Mouse (Mus musculus) MEL (cell line): ENCODE results near the gene Gstt2. TPM values are rescaled to one million over a fixed set of nuclear protein-coding genes. Genes with fewer than 3 reads are reported as not detected.

Source experiments
- DNase-seq: peaks from one replicate; pipeline ENCODE4 v3.0.0; 2011; ENCODE audit warnings: low read depth, low spot score
- H3K27ac ChIP-seq: 2 replicates; pipeline ENCODE4 v1.5.1; 2012; ENCODE audit warnings: low read depth, mild to moderate bottlenecking, control low read depth, low read length, moderate library complexity; ENCODE audit not compliant: control insufficient read depth
- H3K27me3 ChIP-seq, 2 experiments: fragments of 150-350 bp in 1 of 2; sonication (generic) in 1 of 2; 2 replicates each; pipeline ENCODE4 v1.6.1; 2012; ENCODE audit warnings: low read length in 2 of 2, mild to moderate bottlenecking in 2 of 2, improper control_type of control experiment in 1 of 2, moderate library complexity in 1 of 2; ENCODE audit not compliant: insufficient read depth in 2 of 2, control insufficient read depth in 1 of 2
- H3K36me3 ChIP-seq, 2 experiments: 2 replicates each; pipeline ENCODE4 v1.6.1; 2012 to 2014; ENCODE audit warnings: low read length in 2 of 2, improper control_type of control experiment in 1 of 2, inconsistent platforms in 1 of 2, mild to moderate bottlenecking in 1 of 2; ENCODE audit not compliant: insufficient read depth in 2 of 2, control insufficient read depth in 1 of 2
- H3K4me1 ChIP-seq, 2 experiments: fragments of 150-350 bp in 1 of 2; sonication (generic) in 1 of 2; 2 replicates each; pipeline ENCODE4 v1.6.1; 2012; ENCODE audit warnings: low read length in 2 of 2, improper control_type of control experiment in 1 of 2, mild to moderate bottlenecking in 1 of 2; ENCODE audit not compliant: insufficient read depth in 2 of 2, control insufficient read depth in 1 of 2
- H3K4me3 ChIP-seq, 2 experiments: fragments of 150-350 bp in 1 of 2; sonication (generic) in 1 of 2; 2 replicates each; pipeline ENCODE4 v1.5.1; 2012; ENCODE audit warnings: low read depth in 2 of 2, low read length in 2 of 2, mild to moderate bottlenecking in 2 of 2, moderate library complexity in 2 of 2, control low read depth in 1 of 2, improper control_type of control experiment in 1 of 2; ENCODE audit not compliant: control insufficient read depth in 1 of 2, insufficient read depth in 1 of 2
- H3K79me2 ChIP-seq: 2 replicates; pipeline ENCODE4 v1.6.1; 2012; ENCODE audit warnings: mild to moderate bottlenecking, low read length, moderate library complexity; ENCODE audit not compliant: control insufficient read depth, poor library complexity, insufficient read depth
- H3K9ac ChIP-seq: 2 replicates; pipeline ENCODE4 v1.6.1; 2012; ENCODE audit warnings: low read depth, mild to moderate bottlenecking, control low read depth, low read length, moderate library complexity; ENCODE audit not compliant: control insufficient read depth, poor library complexity, severe bottlenecking
- H3K9me3 ChIP-seq: fragments of 150-350 bp; sonication (generic); replicated peaks from 2 replicates; pipeline ENCODE4 v1.6.1; 2012; ENCODE audit warnings: mild to moderate bottlenecking, low read length, improper control_type of control experiment, moderate library complexity; ENCODE audit not compliant: insufficient read depth
- CHD1 ChIP-seq: IDR thresholded peaks from 2 replicates; pipeline ENCODE4 v1.6.1; 2012; ENCODE audit warnings: low read depth, mild to moderate bottlenecking, inconsistent platforms, low read length, improper control_type of control experiment
- CTCF ChIP-seq, 3 experiments: IDR thresholded peaks in 2 of 3; conservative IDR thresholded peaks in 1 of 3; 2 replicates each; pipeline ENCODE4 v1.5.1; 2011 to 2012; ENCODE audit warnings: low read length in 3 of 3, low read depth in 2 of 3, mild to moderate bottlenecking in 2 of 3, improper control_type of control experiment in 1 of 3, inconsistent platforms in 1 of 3, mixed read lengths in 1 of 3, moderate library complexity in 1 of 3; ENCODE audit not compliant: control insufficient read depth in 1 of 3, insufficient read depth in 1 of 3, poor library complexity in 1 of 3, severe bottlenecking in 1 of 3
- ETS1 ChIP-seq: IDR thresholded peaks from 2 replicates; pipeline ENCODE4 v1.6.1; 2012; ENCODE audit warnings: low read depth, mild to moderate bottlenecking, inconsistent platforms, low read length, improper control_type of control experiment, moderate library complexity
- HCFC1 ChIP-seq: IDR thresholded peaks from 2 replicates; pipeline ENCODE4 v1.6.1; 2012; ENCODE audit warnings: low read depth, mild to moderate bottlenecking, inconsistent platforms, low read length, improper control_type of control experiment, moderate library complexity
- JUND ChIP-seq: IDR thresholded peaks from 2 replicates; pipeline ENCODE4 v1.6.1; 2011; ENCODE audit warnings: low read depth, mild to moderate bottlenecking, improper control_type of control experiment, low read length
- KAT2A ChIP-seq: conservative IDR thresholded peaks from 2 replicates; pipeline ENCODE4 v1.6.1; 2012; ENCODE audit warnings: low read depth, low read length, improper control_type of control experiment, inconsistent platforms
- MAFK ChIP-seq: IDR thresholded peaks from 2 replicates; pipeline ENCODE4 v1.6.1; 2011; ENCODE audit warnings: low read depth, mild to moderate bottlenecking, low read length, improper control_type of control experiment, borderline replicate concordance
- MXI1 ChIP-seq: IDR thresholded peaks from 2 replicates; pipeline ENCODE4 v1.6.1; 2011; ENCODE audit warnings: mild to moderate bottlenecking, low read depth, low read length, improper control_type of control experiment
- MYB ChIP-seq: IDR thresholded peaks from 2 replicates; pipeline ENCODE4 v1.6.1; 2011; ENCODE audit warnings: mild to moderate bottlenecking, low read depth, low read length, improper control_type of control experiment
- RAD21 ChIP-seq: IDR thresholded peaks from 2 replicates; pipeline ENCODE4 v1.6.1; 2011; ENCODE audit warnings: mild to moderate bottlenecking, low read depth, low read length, improper control_type of control experiment
- RCOR1 ChIP-seq: IDR thresholded peaks from 2 replicates; pipeline ENCODE4 v1.6.1; 2012; ENCODE audit warnings: low read depth, mild to moderate bottlenecking, inconsistent platforms, low read length, improper control_type of control experiment
- SIN3A ChIP-seq: IDR thresholded peaks from 2 replicates; pipeline ENCODE4 v1.6.1; 2012; ENCODE audit warnings: low read length, improper control_type of control experiment, inconsistent platforms
- SMC3 ChIP-seq: IDR thresholded peaks from 2 replicates; pipeline ENCODE4 v1.6.1; 2011; ENCODE audit warnings: low read depth, low read length, improper control_type of control experiment
- TBP ChIP-seq: IDR thresholded peaks from 2 replicates; pipeline ENCODE4 v1.8.0; 2011; ENCODE audit warnings: low read depth, low read length, improper control_type of control experiment
- UBTF ChIP-seq: IDR thresholded peaks from 2 replicates; pipeline ENCODE4 v1.6.1; 2012; ENCODE audit warnings: low read depth, mild to moderate bottlenecking, inconsistent platforms, low read length, improper control_type of control experiment, moderate library complexity, borderline replicate concordance; ENCODE audit not compliant: insufficient read depth
- USF1 ChIP-seq: IDR thresholded peaks from 2 replicates; pipeline ENCODE4 v1.6.1; 2014; ENCODE audit warnings: low read depth, mild to moderate bottlenecking, inconsistent platforms, low read length, improper control_type of control experiment, moderate library complexity
- USF2 ChIP-seq, 2 experiments: IDR thresholded peaks; 2 replicates each; pipeline ENCODE4 v1.6.1; 2011 to 2012; ENCODE audit warnings: improper control_type of control experiment in 2 of 2, low read length in 2 of 2, borderline replicate concordance in 1 of 2, inconsistent platforms in 1 of 2, low read depth in 1 of 2, mild to moderate bottlenecking in 1 of 2; ENCODE audit not compliant: insufficient read depth in 1 of 2
- ZC3H11A ChIP-seq: IDR thresholded peaks from 2 replicates; pipeline ENCODE4 v1.6.1; 2012; ENCODE audit warnings: low read depth, mild to moderate bottlenecking, inconsistent platforms, low read length, improper control_type of control experiment
- ZKSCAN1 ChIP-seq: IDR thresholded peaks from 2 replicates; pipeline ENCODE4 v1.6.1; 2012; ENCODE audit warnings: low read depth, mild to moderate bottlenecking, inconsistent platforms, low read length, improper control_type of control experiment, moderate library complexity
- ZNF384 ChIP-seq: IDR thresholded peaks from 2 replicates; pipeline ENCODE4 v1.6.1; 2012; ENCODE audit warnings: low read depth, mild to moderate bottlenecking, inconsistent platforms, low read length, improper control_type of control experiment
- polyA plus RNA-seq, 2 experiments: library from polyadenylated mRNA; stranded (reverse) in 1 of 2; unstranded in 1 of 2; fragments of >175 nt in 1 of 2; fragments of >200 nt in 1 of 2; gene quantifications; 2 replicates each; pipeline versions ENCODE4 v1.2.1 to v1.2.4; 2012; ENCODE audit warnings: low replicate concordance in 2 of 2, low read depth in 1 of 2; ENCODE audit not compliant: insufficient read length in 2 of 2, insufficient read depth in 1 of 2, missing spikeins in 1 of 2
- total RNA-seq: library from RNA; depleted of rRNA; stranded (reverse); fragments of 300-350 nt; gene quantifications from 2 replicates; pipeline ENCODE4 v1.2.3, GENCODE M21; 2012

Gene Gstt2
- total and polyA plus RNA-seq, 3 experiments, result 4.3 to 10.9 TPM; not detected in 1

DNA sequence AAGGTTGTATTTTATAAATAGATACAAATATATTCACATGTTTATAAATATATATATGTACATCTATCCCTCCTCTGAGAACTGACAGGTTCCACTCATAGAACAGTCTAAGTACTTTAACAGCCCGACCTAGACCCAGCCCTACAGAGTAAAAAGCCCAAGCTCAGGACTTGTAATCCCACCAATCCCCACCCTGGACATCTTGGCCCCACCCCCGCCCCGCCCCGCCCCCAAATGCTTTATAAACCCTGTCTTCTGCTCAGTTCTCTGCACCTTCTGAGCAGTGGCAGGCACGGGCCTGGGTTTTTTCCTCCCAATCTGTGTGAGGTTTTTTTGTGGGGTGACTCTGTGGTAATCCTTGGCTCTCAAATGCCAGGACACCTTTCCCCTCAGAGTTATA is 16.9 kb upstream of the Gstt2 start:
- no peak for TF ChIP-seq MAFK
- Histone ChIP-seq H3K36me3 (peaks cover 0 to 9% of the 10 kb centered on the region in 2 experiments; a peak in 2 of 4 replicates), H3K4me1 (peaks cover 0 to 9% of the 10 kb centered on the region in 2 experiments; a peak in 1 of 4 replicates), H3K9me3 (no peaks in the 10 kb centered on the region), H3K27me3 (no peaks in the 10 kb centered on the region), H3K27ac (no peak overlapping the region), H3K79me2 (peaks cover 8% of the 10 kb centered on the region), H3K4me3 (no peak overlapping the region), H3K9ac (no peak overlapping the region)
- DNase-seq, result peak; percentile 59

DNA sequence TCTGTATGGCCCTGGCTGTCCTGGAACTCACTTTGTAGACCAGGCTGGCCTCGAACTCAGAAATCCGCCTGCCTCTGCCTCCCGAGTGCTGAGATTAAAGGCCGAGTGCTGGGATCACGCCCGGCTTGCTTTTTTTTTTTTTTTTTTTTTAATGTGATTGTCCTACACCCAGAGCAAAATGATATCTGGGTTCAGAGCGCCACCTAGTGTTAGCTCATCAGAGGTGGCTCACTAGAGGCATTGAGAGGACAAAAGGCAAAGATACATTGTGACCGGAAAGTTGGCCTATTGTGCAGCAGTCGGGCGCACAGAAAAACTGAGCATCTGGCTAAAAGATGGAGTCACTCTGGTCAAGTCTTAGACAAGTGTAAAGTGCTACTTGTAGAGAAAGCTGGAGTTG is 16.2 kb upstream of the Gstt2 start:
- Histone ChIP-seq H3K27me3 (no peaks in the 10 kb centered on the region), H3K9ac (no peak overlapping the region), H3K27ac (no peak overlapping the region), H3K79me2 (peaks cover 2% of the 10 kb centered on the region; the same call in 1 of the 2 replicates), H3K36me3 (peaks cover 0 to 5% of the 10 kb centered on the region in 2 experiments; a peak in 2 of 4 replicates), H3K4me3 (no peak overlapping the region), H3K4me1 (peaks cover 0 to 4% of the 10 kb centered on the region in 2 experiments; a peak in 1 of 4 replicates), H3K9me3 (no peaks in the 10 kb centered on the region)
- no peak for TF ChIP-seq CHD1
- TF ChIP-seq ZKSCAN1, result peak; percentile 66; the same call in 1 of the 2 replicates
- peak; percentile 98 for TF ChIP-seq ZNF384
- TF ChIP-seq MAFK, result no peak
- peak; percentile 71 to 84 (median 72) for TF ChIP-seq CTCF (IDR thresholded peaks at IDR 0.05 in 2 of 3, conservative IDR thresholded peaks at IDR 0.05 in 1 of 3; ENCODE audit: control insufficient read depth in 1 of 3, insufficient read depth in 1 of 3, low read depth in 2 of 3, low read length in 3 of 3, poor library complexity in 1 of 3, severe bottlenecking in 1 of 3)
- no peak for TF ChIP-seq TBP
- TF ChIP-seq RCOR1, result 0 out of 2 replicates have a peak, but pooled peaks have one; percentile 50
- TF ChIP-seq SIN3A, result peak; percentile 57; the same call in 1 of the 2 replicates
- TF ChIP-seq MYB, result no peak
- TF ChIP-seq JUND, result no peak
- TF ChIP-seq KAT2A, result no peak
- peak; percentile 90 for TF ChIP-seq RAD21
- TF ChIP-seq MXI1, result no peak
- TF ChIP-seq ZC3H11A, result peak; percentile 87
- TF ChIP-seq USF1, result no peak
- TF ChIP-seq USF2 (IDR thresholded peaks at IDR 0.05; ENCODE audit: borderline replicate concordance in 1 of 2, insufficient read depth in 1 of 2, low read depth in 1 of 2, low read length in 2 of 2), result no peak
- no peak for TF ChIP-seq UBTF
- no peak; the same call in 1 of the 2 replicates for TF ChIP-seq ETS1
- TF ChIP-seq HCFC1, result no peak
- TF ChIP-seq SMC3, result peak; percentile 85
- peak; percentile 90 for DNase-seq
